Mouse (Mus musculus) mouse trophoblast stem cell (cell line): ENCODE measurements at regions not wholly inside any gene's neighbourhood (a gene's known extent, or its start where the extent isn't known, plus 50 kb on each side); places are given as distances from the start of the nearest gene placed in this dataset.

ENCODE experiments used
- in situ Hi-C, 2 experiments: fragments of 300-500 bp; cut with MseI, MboI; formaldehyde crosslinking; loops; 2 replicates in 1 of 2; 3 replicates in 1 of 2; pipeline ENCODE4 v1.15.1; 2025

DNA sequence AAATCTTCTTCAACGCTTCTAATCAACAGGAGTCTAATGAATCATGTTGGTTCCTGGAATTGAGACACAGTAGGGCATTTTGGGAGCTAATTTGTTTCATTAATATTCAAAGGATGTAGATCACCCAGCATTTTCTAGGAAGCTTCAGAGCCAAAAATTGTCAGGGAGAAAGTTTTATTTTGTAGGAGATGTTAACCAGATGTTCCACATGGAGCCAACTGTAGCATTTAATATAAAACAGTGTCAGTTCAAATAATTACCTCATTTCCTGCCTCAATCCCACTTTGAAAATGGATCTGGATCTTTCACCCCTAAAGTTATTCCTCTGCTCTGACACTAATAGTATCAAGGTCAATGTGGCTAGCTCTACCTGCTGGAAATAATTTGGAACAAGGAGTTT lies 389.6 kb upstream of the Lmcd1 start:
- in situ Hi-C loops = no loop called here

DNA sequence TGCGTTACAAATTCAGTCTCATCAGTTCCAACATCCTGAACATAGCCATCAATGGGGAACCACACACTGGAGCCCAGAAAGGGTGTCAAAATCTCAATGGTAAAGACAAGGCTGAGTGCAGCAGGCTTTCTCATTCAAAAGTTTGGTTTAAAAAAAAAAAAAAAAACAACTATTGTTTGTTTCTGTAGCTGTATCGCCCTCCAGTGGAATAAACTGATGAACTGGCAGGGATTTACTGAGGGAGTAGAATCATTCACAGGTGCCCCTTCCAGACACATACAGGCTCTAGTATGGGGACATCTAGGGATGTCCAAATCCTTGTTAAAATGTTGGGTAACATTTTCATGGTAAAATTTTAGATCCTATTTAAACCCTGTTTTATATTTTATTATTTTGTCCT lies 361.6 kb upstream of the Lmcd1 start:
- in situ Hi-C loops = no loop called here

DNA sequence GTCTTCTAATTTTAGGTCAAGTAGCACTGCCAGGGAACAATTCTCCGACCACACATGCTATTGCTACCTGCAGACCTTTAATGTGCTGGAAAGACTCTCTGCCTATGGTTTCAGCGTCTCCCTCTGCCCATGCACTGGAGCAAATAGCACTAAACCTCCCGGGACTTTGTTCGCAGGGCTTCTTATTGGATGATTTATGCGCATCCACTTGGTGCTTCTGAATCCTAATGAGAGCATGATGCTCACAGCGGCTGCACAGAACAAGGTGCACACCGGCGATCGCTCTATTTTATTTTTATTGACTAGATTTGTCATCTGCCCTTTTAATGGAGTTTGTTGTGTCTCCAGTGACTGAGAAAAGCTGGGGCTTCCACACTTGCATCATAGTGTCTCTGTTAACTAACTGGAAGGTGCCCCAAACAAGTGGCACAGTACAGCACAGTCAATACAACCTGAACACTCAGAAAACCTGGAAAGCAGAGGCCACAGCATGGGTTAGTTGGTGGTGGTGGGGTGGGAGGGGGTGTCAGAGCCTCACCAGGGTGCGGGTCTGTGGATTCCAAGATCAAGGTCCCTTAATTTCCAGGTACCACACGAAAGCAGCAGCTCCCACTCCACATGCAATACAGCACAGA lies 359.7 kb upstream of the Lmcd1 start:
- in situ Hi-C loops = no loop called here

DNA sequence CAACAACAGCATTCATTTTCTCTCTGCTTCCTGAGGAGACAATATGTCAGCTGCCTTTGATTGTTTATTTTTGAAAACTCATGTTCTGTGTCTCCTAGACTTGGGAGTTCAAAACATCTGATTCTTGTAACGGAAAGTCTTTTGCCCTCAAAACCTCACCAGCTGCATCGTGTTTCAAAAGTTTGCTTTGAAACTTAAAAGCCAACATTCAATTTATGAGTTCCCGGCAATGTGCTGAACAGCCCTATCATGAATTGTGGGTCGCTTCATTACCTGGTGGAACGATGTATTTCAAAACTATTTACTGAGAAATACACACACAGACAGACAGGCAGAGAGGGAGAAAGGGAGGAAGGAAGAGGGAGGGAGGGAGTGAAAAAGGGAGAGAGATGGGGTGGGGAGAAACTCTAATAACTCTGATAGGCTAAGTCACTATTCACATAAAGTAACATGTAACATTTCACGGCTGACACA lies 356.3 kb upstream of the Lmcd1 start:
- in situ Hi-C loops = no loop called here

DNA sequence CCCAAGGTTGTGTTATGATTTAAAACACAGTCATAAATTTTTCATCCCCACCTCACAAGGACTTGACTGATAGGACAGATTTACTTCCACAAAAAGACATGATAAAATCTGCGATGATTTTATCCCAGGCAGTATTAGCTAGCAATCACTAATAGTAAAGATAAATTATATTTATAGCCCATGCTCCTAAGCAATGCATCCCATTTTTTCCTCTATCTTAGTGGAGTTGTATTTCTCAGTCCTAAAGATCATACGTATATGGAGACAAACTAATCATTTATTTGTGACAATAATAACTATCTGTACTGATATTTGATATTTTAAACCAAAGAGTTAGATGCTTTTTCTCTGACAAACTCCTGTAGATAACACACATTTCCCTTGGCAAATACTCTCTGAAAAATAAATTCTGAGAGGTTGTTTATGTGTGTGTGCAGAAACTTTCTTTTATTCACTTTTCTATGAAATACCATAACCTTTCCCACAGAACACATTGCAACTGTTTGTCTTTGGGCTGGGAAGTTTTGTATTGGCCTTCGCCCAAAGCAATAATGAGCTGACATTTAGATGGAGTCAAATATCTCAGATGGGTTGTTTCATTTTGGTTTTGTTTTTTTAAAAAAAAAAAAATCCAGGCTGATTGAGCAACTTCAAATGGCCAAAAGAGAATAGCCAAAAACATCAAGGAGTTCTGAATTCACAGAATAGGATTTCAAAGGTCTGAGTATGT lies 355.5 kb upstream of the Lmcd1 start:
- in situ Hi-C loops = no loop called here

DNA sequence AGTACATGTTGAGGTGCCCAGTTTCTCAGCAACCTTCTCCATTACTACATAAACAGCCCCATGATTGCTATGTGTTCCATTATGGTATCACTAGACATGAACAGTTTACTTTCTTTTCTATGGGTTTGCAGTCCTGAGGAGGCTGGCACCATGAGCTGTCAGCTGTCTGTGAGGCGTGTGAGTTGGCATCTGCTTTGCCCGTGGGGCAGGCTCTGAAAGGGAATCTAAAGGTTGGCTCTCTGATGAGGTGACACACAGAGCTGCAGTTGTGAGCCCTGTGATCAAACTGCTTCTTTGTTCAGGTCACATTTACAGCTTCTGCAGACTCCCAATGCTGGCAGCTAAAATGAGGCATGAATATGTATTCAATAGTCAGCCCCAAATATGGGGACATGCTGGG lies 341.0 kb upstream of the Lmcd1 start:
- in situ Hi-C loops = no loop called here

DNA sequence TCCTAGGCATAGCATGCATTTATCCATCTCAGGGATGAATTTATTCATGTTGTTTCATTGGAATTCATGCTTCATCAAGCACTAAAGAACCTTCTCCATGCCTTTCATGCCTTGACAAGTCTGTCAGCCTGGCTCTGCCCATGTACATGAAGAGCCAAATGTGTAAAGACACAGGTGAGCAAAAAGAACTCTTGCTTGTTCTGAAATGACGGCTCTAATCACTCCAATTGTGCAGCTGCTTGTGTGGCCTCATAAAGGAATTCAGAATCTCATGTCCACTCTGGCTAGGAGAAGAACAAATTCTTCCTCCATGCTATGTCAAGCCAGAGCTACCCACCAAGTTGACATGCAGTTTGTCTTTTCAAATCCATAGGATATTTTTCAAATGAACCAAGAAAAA lies 319.2 kb upstream of the Lmcd1 start:
- in situ Hi-C loops = no loop called here

DNA sequence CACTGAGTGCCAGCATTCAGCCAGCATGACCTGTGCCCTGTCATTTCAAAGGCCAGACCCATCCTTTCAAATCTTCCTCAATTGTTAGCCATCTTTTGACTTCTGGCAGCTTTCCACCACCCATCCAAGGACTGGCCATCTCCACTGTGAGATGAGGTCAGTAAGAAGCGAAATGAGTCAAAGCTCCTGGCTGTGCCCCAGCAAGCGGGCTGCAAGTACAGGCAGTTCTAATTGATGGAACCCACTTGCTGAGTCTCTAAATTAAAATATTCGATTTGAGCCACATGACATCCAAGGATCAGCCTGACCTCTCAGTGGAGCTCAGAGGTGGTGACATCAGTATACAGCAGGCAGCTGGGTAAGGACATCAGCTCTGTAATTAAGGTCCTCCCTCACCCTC lies 307.8 kb upstream of the Lmcd1 start:
- in situ Hi-C loops = no loop called here

DNA sequence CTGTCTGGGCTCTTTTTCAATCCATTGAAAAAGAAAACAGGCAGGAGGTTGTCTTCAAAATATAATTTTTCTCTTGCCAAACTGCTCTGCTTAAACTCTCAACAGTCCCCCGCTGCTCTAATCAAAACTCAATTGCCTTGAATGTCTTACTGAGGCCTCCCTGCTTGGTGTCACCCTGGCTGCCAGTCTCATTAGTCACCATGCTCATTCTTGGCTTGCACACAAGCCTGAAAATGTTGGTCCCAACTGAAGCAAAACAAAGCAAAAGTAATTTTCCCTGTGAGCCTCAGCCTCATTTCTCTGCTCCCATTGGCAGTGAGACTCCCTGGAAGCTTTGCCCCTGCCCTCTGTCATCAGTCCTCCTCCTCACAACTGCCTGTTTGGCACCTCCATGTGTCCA lies 288.1 kb upstream of the Lmcd1 start:
- in situ Hi-C loops = no loop called here

DNA sequence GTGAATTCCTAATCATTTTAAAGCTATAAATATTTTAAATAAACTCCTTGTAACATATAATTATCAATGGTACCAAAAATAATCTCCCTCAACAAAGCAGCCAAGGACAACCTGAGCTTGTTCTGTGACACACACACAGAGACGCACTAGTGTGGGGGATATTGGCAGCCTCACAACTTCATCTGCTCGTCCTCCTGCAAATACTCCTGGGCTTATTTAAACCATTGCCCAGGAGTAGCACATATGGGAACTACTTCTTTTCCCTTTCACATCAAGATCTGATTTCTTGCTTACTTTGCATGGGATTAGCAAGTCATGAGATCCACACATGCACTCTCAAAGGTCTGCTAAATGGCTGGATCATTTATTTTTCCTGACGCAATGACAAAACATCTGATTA lies 277.7 kb upstream of the Lmcd1 start:
- in situ Hi-C loops = no loop called here

DNA sequence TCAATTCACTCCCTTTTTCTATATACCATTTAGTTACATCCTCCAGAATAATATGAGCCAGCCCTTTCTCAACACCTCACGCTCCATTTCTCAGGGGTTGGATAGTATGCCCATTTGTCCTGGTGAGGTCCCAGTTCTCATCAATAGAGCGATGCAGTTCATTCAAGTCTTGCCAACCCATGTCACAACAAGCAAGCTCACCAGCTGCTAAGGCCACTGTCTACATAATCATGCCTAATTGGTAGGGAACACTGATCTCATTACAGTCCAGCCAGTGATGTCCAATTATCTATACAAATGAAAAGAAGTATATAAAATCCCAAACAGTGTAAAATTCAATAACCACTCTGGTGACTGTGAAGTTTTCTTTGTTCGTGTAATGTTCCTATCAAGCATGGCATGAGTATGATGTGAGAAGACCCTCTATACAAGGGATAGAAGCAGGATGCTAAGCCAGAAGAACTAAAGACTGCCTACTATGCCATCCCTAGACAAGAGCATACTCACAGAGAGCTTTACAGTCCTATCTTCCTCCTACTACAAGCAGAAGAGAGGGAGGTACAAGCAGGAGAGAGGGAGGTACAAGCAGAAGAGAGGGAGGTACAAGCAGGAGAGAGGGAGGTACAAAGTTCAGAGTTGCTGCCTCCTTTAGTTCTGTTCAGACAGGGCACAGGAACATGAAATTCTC lies 269.6 kb upstream of the Lmcd1 start:
- in situ Hi-C loops = no loop called here

DNA sequence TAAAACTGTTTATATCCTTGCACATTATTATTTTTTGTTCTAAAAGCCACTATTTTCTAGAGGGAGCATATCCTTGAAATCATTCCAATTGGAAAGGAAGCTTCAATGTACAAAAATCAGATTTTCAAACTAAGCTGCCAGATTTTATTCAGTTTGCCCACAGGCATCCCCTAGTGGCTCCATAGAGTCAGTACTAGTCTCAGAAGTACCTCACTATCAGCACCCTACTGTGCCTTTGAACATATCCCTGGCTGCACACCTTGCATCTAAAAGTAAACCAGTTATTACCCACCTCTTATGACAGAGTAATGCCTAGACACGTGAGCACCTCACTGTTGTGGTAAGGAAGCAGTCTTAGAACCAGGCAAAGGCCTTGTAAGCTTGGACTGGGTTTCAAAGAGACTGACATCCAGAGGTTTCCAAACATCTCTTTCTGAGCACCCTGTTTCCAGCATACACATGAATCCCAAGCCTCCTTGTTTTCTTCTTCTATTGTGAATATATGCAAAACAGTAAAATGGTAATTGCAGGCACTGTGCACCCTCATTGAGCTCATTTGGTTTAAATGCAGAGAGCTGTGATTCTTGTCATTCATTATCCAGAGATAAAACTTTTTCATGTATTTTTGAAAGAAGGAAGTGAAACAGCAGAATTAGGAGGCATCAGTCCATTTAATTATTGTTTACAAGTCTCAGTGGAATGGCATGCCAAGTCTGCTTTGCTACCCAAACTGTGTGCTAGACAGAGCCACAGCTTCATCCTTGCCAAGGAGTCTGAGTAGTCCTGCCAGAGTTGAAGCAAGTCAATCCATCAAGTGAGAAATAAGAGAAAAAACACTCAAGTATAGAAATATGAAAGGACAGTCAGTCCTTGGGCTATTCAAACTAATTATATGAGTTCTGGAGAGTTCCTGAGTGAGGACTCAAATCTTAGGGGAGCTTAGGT lies 247.0 kb upstream of the Lmcd1 start:
- in situ Hi-C loops = no loop called here

DNA sequence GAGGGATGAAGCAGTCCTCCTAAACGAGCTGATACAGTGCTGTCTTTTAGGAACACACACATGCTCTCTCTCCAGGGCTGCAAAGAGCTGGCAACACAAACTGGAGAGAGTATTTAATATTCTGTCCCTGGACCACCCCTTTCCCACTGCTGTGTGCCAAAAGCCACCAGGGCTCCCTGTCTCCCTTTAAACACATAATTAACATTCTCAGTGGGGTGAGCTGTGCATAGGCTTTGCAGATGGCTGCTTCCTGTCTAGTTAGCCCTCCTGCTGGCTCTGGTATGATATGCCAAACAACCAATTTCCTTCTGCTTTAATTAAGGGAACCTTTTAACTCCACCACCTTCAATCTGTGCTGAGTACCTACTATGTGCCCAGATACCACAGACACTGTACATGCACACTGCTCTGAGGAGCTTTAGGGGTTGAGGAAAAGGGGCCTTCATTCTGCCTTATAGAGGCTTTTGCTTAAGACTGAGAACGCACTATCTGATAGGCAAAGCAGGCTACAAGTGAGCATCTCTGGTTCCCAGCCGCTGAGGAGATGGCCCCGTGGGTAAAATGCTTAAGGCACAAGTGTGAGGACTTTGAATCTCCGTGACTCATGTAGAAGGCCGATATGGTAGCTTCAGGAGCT lies 222.9 kb upstream of the Lmcd1 start:
- in situ Hi-C loops = no loop called here

DNA sequence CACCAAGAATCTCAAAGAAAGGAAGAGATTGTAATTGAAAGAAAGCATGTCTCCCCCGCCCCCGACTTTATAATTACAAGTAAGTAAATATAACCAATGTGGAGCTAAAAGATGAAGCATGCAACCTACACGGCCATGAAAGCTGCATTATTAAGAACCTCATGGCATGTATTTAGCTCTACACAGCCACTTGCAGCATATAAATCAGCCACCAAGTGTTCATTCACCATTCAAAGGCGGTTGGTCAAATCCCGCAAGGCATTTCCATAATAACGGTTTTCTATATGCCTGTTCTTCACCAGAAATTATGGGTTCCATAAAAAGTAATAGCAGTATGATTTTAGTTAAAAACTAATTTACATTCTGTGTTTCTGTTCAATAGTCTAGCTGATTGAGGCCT lies 221.4 kb upstream of the Lmcd1 start:
- in situ Hi-C loops = no loop called here

DNA sequence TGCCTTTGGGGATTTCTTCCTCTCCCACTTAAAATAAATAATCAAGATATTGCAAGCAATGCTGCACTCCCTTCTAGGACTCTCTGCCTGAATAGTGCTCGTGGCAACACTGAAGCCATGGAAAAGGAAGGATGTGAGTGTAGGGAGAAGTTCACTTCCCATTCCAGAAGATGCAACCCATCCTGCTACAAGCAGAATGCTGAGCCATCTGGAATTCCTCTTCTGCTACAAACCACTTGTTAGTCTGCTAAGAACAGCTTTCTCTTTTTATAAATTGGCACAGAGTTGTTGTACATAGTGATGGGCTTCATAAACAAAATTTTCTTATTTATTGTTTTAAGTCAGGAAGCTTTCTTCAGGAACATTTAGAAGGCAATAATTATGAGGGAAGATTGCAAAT lies 215.7 kb upstream of the Lmcd1 start:
- in situ Hi-C loops = no loop called here

DNA sequence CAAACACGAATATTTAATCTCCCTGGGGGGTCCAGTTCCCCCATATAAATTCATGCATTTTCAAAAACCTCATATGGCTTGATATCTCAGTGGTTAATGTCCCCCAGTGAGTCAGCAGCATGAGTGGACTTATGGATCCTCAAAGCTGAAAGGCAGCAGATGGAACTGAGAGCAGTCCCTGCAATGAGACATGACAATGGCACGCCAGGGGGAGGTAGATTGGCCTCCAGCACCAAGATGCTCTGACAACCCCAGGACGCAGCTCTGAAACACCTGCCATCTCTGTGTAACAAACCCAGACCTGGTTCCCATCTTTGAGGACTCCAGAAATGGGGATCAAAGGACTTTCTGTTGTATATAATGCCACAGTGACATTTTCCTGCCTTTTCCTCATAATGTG lies 210.6 kb upstream of the Lmcd1 start:
- in situ Hi-C loops = no loop called here

DNA sequence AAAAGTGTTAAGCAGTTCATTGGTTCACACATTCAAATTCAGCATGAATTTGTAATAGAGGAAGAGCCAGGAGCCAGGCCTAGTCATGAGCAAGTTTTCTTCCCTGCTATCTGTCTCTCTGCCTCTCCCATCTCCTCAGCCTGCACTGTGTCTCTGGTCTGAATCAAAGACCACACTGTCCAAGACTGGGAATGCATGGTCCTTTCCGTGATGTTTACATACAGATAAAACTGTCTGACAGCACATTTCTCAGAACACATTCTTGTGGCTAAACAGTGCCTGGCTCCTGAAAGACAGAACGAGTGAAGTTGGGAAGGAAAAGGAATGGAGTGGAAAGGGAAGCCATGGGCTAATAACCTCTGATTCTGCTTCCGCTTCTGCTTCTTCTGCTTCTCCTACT lies 183.0 kb upstream of the Lmcd1 start:
- in situ Hi-C loops = no loop called here

DNA sequence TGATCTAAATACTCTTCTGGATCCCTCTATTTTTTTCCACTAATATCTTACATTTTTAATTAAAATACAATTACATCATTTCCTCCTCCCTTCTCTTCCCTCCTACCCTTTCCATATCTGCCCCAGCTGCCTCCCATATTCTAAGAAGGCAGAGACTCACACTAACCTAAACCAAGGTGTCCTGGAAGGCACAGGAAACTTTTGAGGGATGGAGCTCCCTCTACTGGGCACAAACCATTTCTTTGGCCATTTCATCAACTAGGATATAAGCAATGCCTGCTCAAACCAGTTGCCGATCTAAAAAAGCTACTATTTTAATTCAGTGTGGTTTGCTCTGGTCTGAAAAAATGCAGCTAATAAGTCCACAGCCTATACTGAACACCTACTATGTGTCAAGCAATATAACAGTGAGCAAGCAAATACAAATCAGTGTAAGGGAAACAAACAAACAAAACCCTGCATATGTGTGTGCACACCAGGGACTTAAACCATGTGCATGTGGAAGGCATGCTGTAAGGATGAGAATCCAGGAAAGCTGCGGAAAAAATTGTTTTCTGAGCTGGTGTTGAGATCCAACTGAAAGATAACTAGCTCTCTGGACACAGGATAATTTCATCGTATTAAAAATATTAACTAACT lies 182.3 kb upstream of the Lmcd1 start:
- in situ Hi-C loops = no loop called here

DNA sequence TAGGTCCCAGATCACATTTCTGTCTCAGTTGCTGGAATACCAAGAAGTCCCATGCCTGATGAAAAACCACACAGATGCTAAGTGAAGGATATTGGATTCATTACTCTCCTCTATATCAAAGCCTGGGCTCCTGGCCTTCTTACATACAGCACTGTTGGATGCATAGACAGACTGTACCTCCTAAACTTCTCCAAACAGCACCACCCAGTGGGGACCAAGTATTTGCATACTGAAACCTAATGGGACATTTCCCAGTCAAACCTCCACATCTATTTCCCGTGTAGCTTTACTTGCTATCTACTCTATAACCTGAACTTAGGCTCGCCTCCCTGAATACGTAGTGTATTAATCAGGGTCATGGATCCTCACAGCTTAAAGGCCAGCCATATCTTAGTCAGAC lies 180.3 kb upstream of the Lmcd1 start:
- in situ Hi-C loops = no loop called here

DNA sequence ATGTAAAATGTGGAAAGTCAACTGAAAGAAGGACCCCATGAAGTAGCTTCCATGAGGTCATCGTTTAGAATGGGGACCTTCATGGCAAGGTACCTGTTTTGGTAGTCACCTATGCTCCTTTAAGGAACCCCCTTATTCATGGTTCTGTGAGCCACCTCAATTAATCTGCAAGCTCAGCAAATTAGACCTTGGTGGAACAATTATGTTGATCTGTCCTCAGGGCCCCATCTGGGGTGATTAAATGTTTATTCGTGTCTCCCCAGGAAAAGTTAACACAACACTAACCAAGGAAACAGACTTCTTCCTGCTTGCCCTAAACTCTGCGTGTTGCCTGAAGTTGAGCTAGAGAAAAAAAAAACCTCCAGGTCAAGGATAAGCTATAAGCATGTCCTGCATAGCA lies 175.9 kb upstream of the Lmcd1 start:
- in situ Hi-C loops = no loop called here

DNA sequence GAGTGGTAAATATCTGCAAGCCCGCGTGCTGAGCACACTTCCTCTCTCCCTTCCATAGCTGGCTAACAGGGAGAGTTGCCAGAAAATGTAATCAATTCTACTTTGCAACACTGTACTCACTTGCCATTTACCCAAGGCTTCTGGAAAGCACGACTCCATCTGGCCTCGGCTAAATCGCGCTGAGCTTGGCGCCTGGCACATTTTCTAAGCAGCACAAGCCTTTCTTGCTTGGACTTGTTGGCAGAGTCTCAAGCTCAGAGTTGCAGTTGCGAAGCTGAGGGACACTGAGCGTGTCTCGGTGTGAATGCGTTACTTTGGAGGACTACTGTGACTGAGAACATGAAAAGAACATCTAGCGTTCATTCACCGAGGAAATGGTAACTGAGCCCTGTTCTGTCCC lies 164.9 kb upstream of the Lmcd1 start:
- in situ Hi-C loops = no loop called here
